Mouse (Mus musculus) testis, adult 10 weeks (tissue): ENCODE measurements around the gene Alg1. TPM values are rescaled to one million over a fixed set of nuclear protein-coding genes. Genes with fewer than 3 reads are reported as not detected.

Source experiments
- polyA plus RNA-seq: library from polyadenylated mRNA; stranded (reverse); fragments of 350-450 nt; fragmentation: Illumina TruSeq; extraction: RNeasy Lipid Tissue Mini Kit (QIAGEN cat#74804); gene quantifications from one replicate; pipeline ENCODE4 v1.2.3, GENCODE M21; 2014; ENCODE audit warnings: low read depth, low replicate concordance

Gene Alg1
- 1.5 TPM for polyA plus RNA-seq

GRCm38 (mm10) chr16:5233418-5234313 lies at the start of gene Alg1:
TSS of gene Alg1 (plus strand) at chr16:5233621.

GRCm38 (mm10) chr16:5203668-5204433 lies 29.6 kb upstream of the Alg1 start, which contains the start of gene Nagpa:
TSS of gene Nagpa (minus strand) at chr16:5204012.

GRCm38 (mm10) chr16:5222140-5222539 lies 11.3 kb upstream of the Alg1 start, which contains the start of gene AU021092:
TSS of gene AU021092 (minus strand) at chr16:5222299.

GRCm38 (mm10) chr16:5255779-5256496 lies 22.5 kb downstream of the Alg1 start, which contains the start of gene Eef2kmt:
TSS of gene Eef2kmt (minus strand) at chr16:5255983.

Other genes with a start within 250 kb of the Alg1 start
- 61.6 TPM for gene Sept12, start 235.8 kb upstream of the Alg1 start, polyA plus RNA-seq
- not detected for gene Smim22, start 226.3 kb upstream of the Alg1 start, polyA plus RNA-seq
- gene Rogdi, start 220.1 kb upstream of the Alg1 start, polyA plus RNA-seq = 3.5 TPM
- gene Glyr1, start 183.8 kb upstream of the Alg1 start, polyA plus RNA-seq = 50.3 TPM
- gene Ubn1, start 183.6 kb upstream of the Alg1 start, polyA plus RNA-seq = 24.4 TPM
- gene Ppl, start 101.2 kb upstream of the Alg1 start, polyA plus RNA-seq = 0.06 TPM
- gene Sec14l5, start 86.5 kb upstream of the Alg1 start, polyA plus RNA-seq = not detected
- gene Nagpa, start 29.6 kb upstream of the Alg1 start, polyA plus RNA-seq = not detected
- gene AU021092, start 11.3 kb upstream of the Alg1 start, polyA plus RNA-seq = 2.0 TPM
- 3.6 TPM for gene Eef2kmt, start 22.4 kb downstream of the Alg1 start, polyA plus RNA-seq